Mouse (Mus musculus): ENCODE results near the gene Kcnj5.

DNA sequence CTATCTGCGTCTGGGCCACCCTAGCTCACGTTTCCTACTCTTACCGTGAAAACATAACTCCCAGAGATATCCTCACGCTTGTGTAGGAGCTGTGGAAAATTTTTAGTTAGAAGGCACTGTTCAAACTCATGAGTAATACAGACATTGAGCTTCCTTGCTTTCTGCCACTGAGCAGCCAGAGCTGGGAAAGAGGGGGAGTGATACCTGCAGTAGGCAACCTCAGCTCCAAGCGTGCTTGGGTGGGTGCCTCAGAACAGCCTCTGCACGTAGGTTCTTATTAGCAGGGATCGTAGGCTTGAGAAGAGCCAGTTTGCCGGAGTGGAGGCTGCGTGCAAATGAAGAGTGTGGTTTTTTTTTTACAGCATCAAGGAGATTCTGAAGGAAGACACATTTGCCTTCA lies 47.6 kb upstream of the Kcnj5 start:
- TF ChIP-seq EP300 (IDR thresholded peaks at IDR 0.05; ENCODE audit: low read depth) (no peak), CTCF (IDR thresholded peaks at IDR 0.05; ENCODE audit: low read depth) (no peak)
